In the genomic region with DNA sequence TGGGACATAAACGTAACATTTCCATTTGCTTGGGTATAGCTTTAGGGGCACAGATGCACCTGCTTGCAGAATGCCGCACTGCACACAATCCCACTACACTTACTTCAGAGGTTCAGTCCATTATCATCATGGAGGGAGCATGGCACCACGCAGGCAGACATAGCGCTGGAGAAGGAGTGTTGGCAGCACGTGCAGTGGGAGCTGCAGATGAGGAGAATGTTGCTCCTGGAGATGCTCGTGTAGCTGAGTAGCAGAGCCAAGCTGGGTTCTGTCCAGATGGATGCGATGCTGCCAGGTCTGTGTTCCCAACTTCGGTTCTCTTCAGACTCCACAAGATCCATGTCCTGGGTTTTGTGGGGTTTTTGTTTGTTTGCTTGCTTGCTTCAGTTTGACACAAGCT, we compare ENCODE assay signal across 18 mouse cellular contexts. TPM values are rescaled to one million over a fixed set of nuclear protein-coding genes. Genes with fewer than 3 reads are reported as not detected.
DNase-seq lines count a peak whose midpoint lies in the region; ATAC-seq and TF ChIP-seq lines count a peak whose summit lies in the region.
"Had no signal": no experiment of that assay in that cellular context is flagged by ENCODE, and none has a peak within 500 bp of the region (broad histone marks: within the 10 kb centered on the region; RNA-seq: fewer than 3 reads in every experiment).

No protein-coding gene starts in this region.

- H3K4me3 ChIP-seq in intestine, embryonic 15.5 days (replicated peaks), result no peak overlapping the region
- no peak overlapping the region for H3K4me3 ChIP-seq in intestine, embryonic 16.5 days (ENCODE audit: low read length)
- H3K4me3 ChIP-seq in left cerebral cortex, adult 2 months, result no peak overlapping the region
- no peak overlapping the region for H3K4me3 ChIP-seq in kidney, embryonic 14.5 days (ENCODE audit: low read length)
- no peak overlapping the region for H3K4me3 ChIP-seq in hindbrain, embryonic 11.5 days (ENCODE audit: low read depth, low read length)
- H3K4me3 ChIP-seq: gastrocnemius, adult 2 months; limb, embryonic 15.5 days had no signal

- no peak for TF ChIP-seq CTCF in brain, embryonic 14.5 days (IDR thresholded peaks at IDR 0.05; ENCODE audit: borderline replicate concordance, extremely low read depth, insufficient read depth, insufficient read length)
- no peak for TF ChIP-seq CTCF in left cerebral cortex, adult 2 months (IDR thresholded peaks at IDR 0.05)

- H3K27ac ChIP-seq in intestine, embryonic 15.5 days, result no peak overlapping the region
- H3K27ac ChIP-seq in intestine, embryonic 16.5 days (ENCODE audit: low read length), result no peak overlapping the region
- H3K27ac ChIP-seq in left cerebral cortex, adult 2 months, result peak overlapping the region; percentile 77
- H3K27ac ChIP-seq in kidney, embryonic 14.5 days (ENCODE audit: low read depth, low read length), result no peak overlapping the region
- H3K27ac ChIP-seq in hindbrain, embryonic 11.5 days (ENCODE audit: low read depth, low read length), result no peak overlapping the region
- H3K27ac ChIP-seq: forebrain, embryonic 15.5 days; gastrocnemius, adult 2 months; hindbrain, embryonic 12.5 days; limb, embryonic 15.5 days; midbrain, embryonic 13.5 days; neural tube, embryonic 13.5 days; stomach, postnatal 0 days had no signal

- 84% methylated on average over 8 of the region's 8 CpGs for WGBS in intestine, embryonic 15.5 days
- WGBS in intestine, embryonic 16.5 days, result 86% methylated on average over 8 of the region's 8 CpGs
- 81% methylated on average over 8 of the region's 8 CpGs for WGBS in kidney, embryonic 14.5 days
- 89% methylated on average over 8 of the region's 8 CpGs for WGBS in hindbrain, embryonic 11.5 days

- no peak for TF ChIP-seq POLR2A in brain, embryonic 14.5 days (IDR thresholded peaks at IDR 0.05; ENCODE audit: borderline replicate concordance, extremely low read depth, insufficient read depth, insufficient read length, poor library complexity, severe bottlenecking)

- no peaks in the 10 kb centered on the region for H3K36me3 ChIP-seq in intestine, embryonic 15.5 days
- H3K36me3 ChIP-seq in intestine, embryonic 16.5 days (ENCODE audit: control insufficient read depth, insufficient read depth, low read length), result no peaks in the 10 kb centered on the region
- H3K36me3 ChIP-seq in kidney, embryonic 14.5 days (ENCODE audit: control insufficient read depth, insufficient read depth, low read length), result no peaks in the 10 kb centered on the region
- no peaks in the 10 kb centered on the region for H3K36me3 ChIP-seq in hindbrain, embryonic 11.5 days (ENCODE audit: control insufficient read depth, insufficient read depth, low read length)
- H3K36me3 ChIP-seq: forebrain, embryonic 15.5 days; hindbrain, embryonic 12.5 days; limb, embryonic 15.5 days; midbrain, embryonic 13.5 days; neural tube, embryonic 13.5 days had no signal

- no peaks in the 10 kb centered on the region for H3K27me3 ChIP-seq in intestine, embryonic 15.5 days (replicated peaks)
- H3K27me3 ChIP-seq in intestine, embryonic 16.5 days (replicated peaks; ENCODE audit: control insufficient read depth, insufficient read depth, low read length), result no peaks in the 10 kb centered on the region; the same call in 1 of the 2 replicates
- H3K27me3 ChIP-seq in kidney, embryonic 14.5 days (ENCODE audit: control insufficient read depth, insufficient read depth, low read length), result peaks cover 15% of the 10 kb centered on the region
- peaks cover 2% of the 10 kb centered on the region; the same call in 1 of the 2 replicates for H3K27me3 ChIP-seq in hindbrain, embryonic 11.5 days (ENCODE audit: control insufficient read depth, insufficient read depth, low read length)

- H3K9ac ChIP-seq in intestine, embryonic 15.5 days, result no peak overlapping the region
- H3K9ac ChIP-seq in intestine, embryonic 16.5 days (ENCODE audit: low read depth, low read length), result no peak overlapping the region
- H3K9ac ChIP-seq in kidney, embryonic 14.5 days (ENCODE audit: low read depth, low read length), result no peak overlapping the region
- H3K9ac ChIP-seq in hindbrain, embryonic 11.5 days (ENCODE audit: low read depth, low read length), result no peak overlapping the region
- H3K9ac ChIP-seq: forebrain, embryonic 15.5 days; limb, embryonic 15.5 days had no signal

- peaks cover 5% of the 10 kb centered on the region for H3K4me1 ChIP-seq in intestine, embryonic 15.5 days (replicated peaks)
- peaks cover 10% of the 10 kb centered on the region for H3K4me1 ChIP-seq in intestine, embryonic 16.5 days (ENCODE audit: control insufficient read depth, insufficient read depth, low read length)
- H3K4me1 ChIP-seq in kidney, embryonic 14.5 days (ENCODE audit: control insufficient read depth, insufficient read depth, low read length), result peaks cover 11% of the 10 kb centered on the region; the same call in 1 of the 2 replicates
- H3K4me1 ChIP-seq in hindbrain, embryonic 11.5 days (replicated peaks; ENCODE audit: control insufficient read depth, insufficient read depth, low read length), result no peaks in the 10 kb centered on the region

- intact Hi-C loops in left cerebral cortex, adult 2 months (cut with DNase I), result no loop called here

- peak overlapping the region; percentile 53; the same call in 1 of the 2 replicates for H3K4me2 ChIP-seq in intestine, embryonic 15.5 days (replicated peaks)
- H3K4me2 ChIP-seq in intestine, embryonic 16.5 days (ENCODE audit: low read depth, low read length), result no peak overlapping the region
- no peak overlapping the region for H3K4me2 ChIP-seq in kidney, embryonic 14.5 days (replicated peaks; ENCODE audit: low read depth, low read length)
- no peak overlapping the region for H3K4me2 ChIP-seq in hindbrain, embryonic 11.5 days (replicated peaks; ENCODE audit: low read depth, low read length)

- peak; percentile 40 for DNase-seq in brain, embryonic 14.5 days (ENCODE audit: low read depth)
- DNase-seq in left cerebral cortex, adult 2 months (ENCODE audit: extremely low spot score in 1 of 2, low spot score in 2 of 2), result no peak
- peak; percentile 48 for DNase-seq in right cerebral cortex, postnatal 14 days
- no peak for DNase-seq in hindbrain, embryonic 11.5 days (ENCODE audit: low spot score)
- DNase-seq: gastrocnemius, adult 2 months; heart, postnatal 10 days; kidney, adult 8-10 months; kidney, postnatal 36 days; lung, postnatal 10 days had no signal

- ATAC-seq in intestine, embryonic 15.5 days, result no peak
- ATAC-seq in intestine, embryonic 16.5 days, result no peak
- no peak for ATAC-seq in kidney, embryonic 14.5 days (ENCODE audit: low FRiP score, low TSS enrichment)
- no peak for ATAC-seq in hindbrain, embryonic 11.5 days (ENCODE audit: low FRiP score)

- H3K9me3 ChIP-seq in intestine, embryonic 15.5 days, result no peaks in the 10 kb centered on the region
- H3K9me3 ChIP-seq in intestine, embryonic 16.5 days (ENCODE audit: control insufficient read depth, low read length), result no peaks in the 10 kb centered on the region
- no peaks in the 10 kb centered on the region for H3K9me3 ChIP-seq in kidney, embryonic 14.5 days (ENCODE audit: control insufficient read depth, low read length)
- H3K9me3 ChIP-seq in hindbrain, embryonic 11.5 days (ENCODE audit: control insufficient read depth, low read length), result no peaks in the 10 kb centered on the region
- H3K9me3 ChIP-seq: forebrain, embryonic 15.5 days; hindbrain, embryonic 12.5 days; limb, embryonic 15.5 days; midbrain, embryonic 13.5 days; neural tube, embryonic 13.5 days had no signal

RNA-seq across cellular contexts. Expression of gene Scn8a, which starts 43.6 kb away (rescaled TPM):
- 2.1 and 2.6 TPM in 2 replicates for polyA plus RNA-seq in intestine, embryonic 15.5 days (2015; fragmentation: Nextera tagmentation; extraction: Ambion mirVana)
- polyA plus RNA-seq in intestine, embryonic 16.5 days (2015; fragmentation: Nextera tagmentation; extraction: Ambion mirVana), result 0.95 and 1.1 TPM in 2 replicates
- 31.5 and 38.3 TPM in 2 replicates for polyA plus RNA-seq in brain, embryonic 14.5 days (2012; rRNA removed)
- total RNA-seq in left cerebral cortex, adult 2 months (2021), result 100 to 1,000 TPM; 250 to 260 TPM
- polyA plus RNA-seq in kidney, embryonic 14.5 days (2014; fragmentation: Nextera tagmentation; extraction: Ambion mirVana), result 15.1 and 18.4 TPM in 2 replicates
- 12.2 and 16.4 TPM in 2 replicates for polyA plus RNA-seq in hindbrain, embryonic 11.5 days (2014; fragmentation: Nextera tagmentation; extraction: Ambion mirVana)

Comparison
In these comparisons a context has a peak if more than half of its experiments do, and no peak if none do; other contexts are left out.
1. DNase-seq: peak in brain, embryonic 14.5 days (single experiment) and right cerebral cortex, postnatal 14 days (single experiment); none in left cerebral cortex, adult 2 months (0 of 2) and hindbrain, embryonic 11.5 days (single experiment).